Mouse (Mus musculus): Measurements from ENCODE around the gene Slc11a1.

Slc11a1 gene

DNA sequence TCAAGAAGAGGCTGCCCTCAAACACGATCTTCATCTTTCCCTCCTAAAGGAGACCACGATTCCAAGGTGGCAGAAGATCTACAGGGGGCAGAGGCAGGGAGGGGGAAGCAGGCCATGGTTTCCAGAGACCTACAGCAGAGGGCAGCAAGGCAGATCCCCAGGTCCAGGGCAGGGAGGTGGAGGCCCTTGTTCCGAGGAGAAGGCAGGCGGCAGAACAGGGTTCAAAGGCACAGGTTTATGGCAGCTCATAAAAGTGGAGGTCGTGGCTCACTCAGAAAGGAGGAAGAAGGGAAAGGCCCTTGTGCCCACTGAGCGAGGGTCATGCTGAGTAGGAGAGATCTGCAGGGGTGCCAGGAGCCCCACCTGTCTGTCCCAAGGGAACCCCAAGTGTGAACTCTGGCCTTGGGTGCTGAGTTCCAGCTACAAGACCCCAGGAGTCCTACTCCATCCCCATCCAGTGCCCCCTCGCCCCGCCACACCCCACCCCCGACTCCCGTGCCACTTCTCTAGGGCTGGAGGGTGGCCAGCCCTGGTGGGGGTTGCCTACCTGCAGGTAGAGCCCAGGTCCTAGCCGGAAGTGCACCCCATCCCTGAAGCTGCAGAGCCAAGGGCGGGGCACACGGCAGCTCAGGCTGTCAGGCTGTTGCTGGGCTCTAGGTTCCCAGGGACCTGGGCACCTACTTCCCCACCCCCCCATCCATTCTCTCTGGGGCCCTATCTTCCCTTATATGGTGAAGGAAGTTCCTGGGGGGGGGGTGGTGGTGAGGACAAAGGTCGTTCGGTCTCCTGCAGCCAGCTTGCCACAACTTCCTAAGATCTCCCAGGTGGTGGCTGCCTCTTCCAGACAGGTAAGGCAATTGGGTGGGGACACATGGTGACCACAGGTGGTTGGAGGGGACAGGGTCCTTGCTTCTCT is 33.9 kb downstream of the Slc11a1 start, which contains the start of gene Vil1:
TSS of gene Vil1 (plus strand) at position 788 of the 916 bp plus-strand sequence.
- no peak for DNase-seq (ENCODE audit: low spot score in 2 of 2)

- DNase-seq (ENCODE audit: low spot score in 2 of 2): no peak
Measured at GRCm38 (mm10) chr1:74411753-74412325, 36.8 kb downstream of the Slc11a1 start.

DNA sequence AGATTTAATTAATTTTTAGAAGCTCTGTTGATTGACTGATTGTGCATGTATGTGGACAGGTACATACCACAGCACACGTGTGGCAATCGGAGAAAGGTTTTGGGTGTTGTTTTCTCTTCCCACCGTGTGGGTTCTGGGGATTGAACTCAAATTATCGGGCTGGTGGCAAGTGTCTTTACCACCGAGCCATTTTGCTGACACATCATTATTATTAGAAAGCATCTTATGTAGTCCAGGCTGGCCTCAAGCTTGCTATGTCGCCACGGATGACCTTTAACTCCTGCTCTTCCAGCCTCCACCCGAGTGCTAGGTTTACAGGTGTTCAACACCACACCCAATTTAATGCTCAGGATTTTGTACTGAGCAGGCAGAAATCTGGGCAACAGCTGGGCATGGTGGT is 37.7 kb downstream of the Slc11a1 start:
- no peak for DNase-seq (ENCODE audit: low spot score in 2 of 2)

DNA sequence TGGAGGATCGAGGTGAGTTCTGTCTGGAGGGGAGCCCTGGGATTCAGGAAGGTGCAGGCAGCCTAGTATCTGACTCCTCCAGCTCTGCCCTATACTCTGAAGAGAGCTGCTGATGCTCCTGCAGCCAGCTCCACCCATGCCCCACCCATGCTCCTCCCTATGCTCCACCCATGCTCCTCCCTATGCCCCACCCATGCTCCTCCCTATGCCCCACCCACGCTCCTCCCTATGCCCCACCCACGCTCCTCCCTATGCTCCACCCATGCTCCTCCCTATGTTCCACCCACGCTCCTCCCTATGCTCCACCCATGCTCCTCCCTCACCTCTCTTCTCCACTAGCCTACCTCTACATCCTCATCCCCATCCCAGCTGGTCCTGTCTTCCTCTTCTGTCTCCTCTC is 40.1 kb downstream of the Slc11a1 start:
- no peak for DNase-seq (ENCODE audit: low spot score in 2 of 2)

- no peak for DNase-seq (ENCODE audit: low spot score in 2 of 2)
Measured at GRCm38 (mm10) chr1:74418747-74419439, 43.9 kb downstream of the Slc11a1 start.

DNA sequence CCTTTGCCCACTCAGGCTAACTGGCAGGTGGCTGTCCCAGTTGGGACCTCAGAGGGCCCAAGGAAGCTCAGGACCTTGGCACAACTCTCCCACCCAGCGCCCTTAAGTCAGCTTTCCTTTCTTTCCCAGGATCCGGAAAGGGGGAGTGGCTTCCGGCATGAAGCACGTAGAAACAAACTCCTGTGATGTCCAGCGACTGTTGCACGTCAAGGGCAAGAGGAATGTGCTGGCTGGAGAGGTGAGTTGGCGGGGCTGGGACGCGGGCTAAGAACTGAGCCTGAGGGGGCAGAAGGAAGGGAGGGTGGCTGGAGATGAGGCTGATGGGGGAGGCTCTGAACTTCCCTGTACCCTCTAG is 44.4 kb downstream of the Slc11a1 start:
- no peak for DNase-seq (ENCODE audit: low spot score in 2 of 2)

GRCm38 (mm10) chr1:74423147-74423546 is 48.2 kb downstream of the Slc11a1 start:
- DNase-seq (ENCODE audit: low spot score in 2 of 2): no peak

DNA sequence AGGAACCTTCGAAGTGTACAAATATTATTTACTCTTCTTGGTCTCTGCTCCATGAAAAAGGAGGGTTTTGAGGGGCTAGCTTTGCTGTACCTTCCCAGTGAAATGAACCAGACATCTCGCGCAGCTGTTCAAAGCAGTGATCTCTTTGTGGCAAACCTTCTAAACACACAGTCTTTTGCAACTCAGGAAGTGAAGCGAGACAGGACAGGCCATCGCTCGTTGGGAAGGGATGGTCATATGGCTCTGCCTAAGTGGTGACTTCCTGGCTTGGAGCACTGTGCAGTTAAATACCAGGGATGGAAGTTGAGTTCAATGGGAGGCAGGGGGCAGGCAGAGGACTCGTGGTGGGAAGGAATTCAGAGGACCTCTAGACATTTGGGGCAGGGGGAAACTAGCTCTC is 50.9 kb downstream of the Slc11a1 start:
- DNase-seq (ENCODE audit: low spot score in 2 of 2): no peak

- DNase-seq (ENCODE audit: low spot score in 2 of 2): no peak
Measured at GRCm38 (mm10) chr1:74433220-74433619, 58.2 kb downstream of the Slc11a1 start.

DNA sequence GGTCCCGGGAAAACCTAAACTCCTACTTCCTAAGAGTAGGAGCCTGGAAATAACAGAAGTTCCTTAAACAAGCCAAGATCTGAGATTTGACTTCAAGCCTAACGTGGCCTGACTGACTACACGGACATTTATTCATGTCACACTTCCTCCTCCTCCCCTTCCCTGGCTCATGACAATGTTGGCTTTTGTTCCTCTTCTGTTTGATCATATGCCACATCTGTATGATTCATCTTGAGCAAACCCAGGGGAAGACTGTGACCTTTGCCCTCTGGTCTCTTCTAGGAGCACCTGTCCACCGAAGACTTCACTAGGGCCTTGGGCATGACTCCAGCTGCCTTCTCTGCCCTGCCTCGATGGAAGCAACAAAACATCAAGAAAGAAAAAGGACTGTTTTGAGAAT is 59.6 kb downstream of the Slc11a1 start:
- DNase-seq (ENCODE audit: low spot score in 2 of 2): no peak

- DNase-seq (ENCODE audit: low spot score in 2 of 2): no peak
Measured at GRCm38 (mm10) chr1:74435563-74435962, 60.6 kb downstream of the Slc11a1 start.

Data from right cerebral cortex, adult 2 months (tissue).